Mouse (Mus musculus) lung, adult 2 months (tissue): Measurements from ENCODE around the gene Gm45140.

Source experiments
- CTCF ChIP-seq: fragments of 200-500 bp; IDR thresholded peaks from 2 replicates; pipeline ENCODE4 v1.5.1; 2011; ENCODE audit warnings: mild to moderate bottlenecking, low read length, control low read depth; ENCODE audit not compliant: insufficient read depth
- POLR2A ChIP-seq: fragments of 200-500 bp; IDR thresholded peaks from 2 replicates; pipeline ENCODE4 v1.6.1; 2011; ENCODE audit warnings: low read depth, mild to moderate bottlenecking, control low read depth, low read length, borderline replicate concordance; ENCODE audit errors: extremely low read depth

GRCm38 (mm10) chr6:87746849-87747248 lies 88.7 kb downstream of the Gm45140 start:
- no peak for TF ChIP-seq CTCF
- TF ChIP-seq POLR2A: no peak
